ENCODE assay signal across 27 mouse cellular contexts in genomic region chr12:21481644-21482043, GRCm38 (mm10).
A peak's percentile ranks its signal among the peaks of the same experiment; 100 is the strongest.
DNase-seq lines count a peak whose midpoint lies in the region; ATAC-seq and TF ChIP-seq lines count a peak whose summit lies in the region.
"Had no signal": no experiment of that assay in that cellular context is flagged by ENCODE, and none has a peak within 500 bp of the region (broad histone marks: within the 10 kb centered on the region; RNA-seq: fewer than 3 reads in every experiment).

No protein-coding gene starts in this region.

- H3K4me1 ChIP-seq in lung, postnatal 0 days (ENCODE audit: insufficient read depth, low read depth, low read length): no peaks in the 10 kb centered on the region
- H3K4me1 ChIP-seq in brown adipose tissue, adult 24 weeks (ENCODE audit: control insufficient read depth, insufficient read depth, insufficient read length, low read length): peaks cover 18% of the 10 kb centered on the region; the same call in 1 of the 2 replicates
- H3K4me1 ChIP-seq: embryonic facial prominence, embryonic 10.5 days; embryonic facial prominence, embryonic 13.5 days; forebrain, embryonic 12.5 days; forebrain, embryonic 15.5 days; heart, embryonic 10.5 days; heart, embryonic 13.5 days; hindbrain, embryonic 12.5 days; hindbrain, embryonic 15.5 days had no signal

- ATAC-seq in lung, postnatal 0 days: no peak
- ATAC-seq: CD4-positive, CD25-positive, alpha-beta regulatory T cell, adult 4 months; forebrain, embryonic 15.5 days had no signal

- H3K27ac ChIP-seq in lung, postnatal 0 days (ENCODE audit: low read length): no peak overlapping the region
- H3K27ac ChIP-seq in brown adipose tissue, adult 24 weeks (replicated peaks; ENCODE audit: low read depth, low read length): peak overlapping the region; percentile 97
- H3K27ac ChIP-seq: embryonic facial prominence, embryonic 10.5 days; embryonic facial prominence, embryonic 13.5 days; forebrain, embryonic 12.5 days; forebrain, embryonic 15.5 days; heart, adult 2 months; heart, embryonic 10.5 days; heart, embryonic 13.5 days; hindbrain, embryonic 12.5 days; hindbrain, embryonic 15.5 days had no signal

- peak; percentile 49 for DNase-seq in adrenal gland, postnatal 10 days
- DNase-seq in adrenal gland, adult 18-20 months (ENCODE audit: low spot score in 2 of 2): no peak
- peak; percentile 37 for DNase-seq in lung, postnatal 25 days (ENCODE audit: low spot score)
- no peak for DNase-seq in lung, postnatal 0 days (ENCODE audit: low spot score)
- peak; percentile 37 for DNase-seq in adrenal gland, postnatal 14 days
- no peak for DNase-seq in urinary bladder, postnatal 14 days (ENCODE audit: low spot score)
- DNase-seq in thymus, postnatal 0 days (ENCODE audit: low spot score): no peak
- DNase-seq: cerebellum, adult 11-12 months; cerebellum, adult 8-10 months; cerebellum, postnatal 10 days; cerebellum, postnatal 36 days; embryo, embryonic 11 days; gastrocnemius, postnatal 10 days; gastrocnemius, postnatal 36 days; heart, adult 2 months; heart, postnatal 14 days had no signal

- TF ChIP-seq EP300 in lung, postnatal 0 days (IDR thresholded peaks at IDR 0.05): no peak

- H3K36me3 ChIP-seq in lung, postnatal 0 days (ENCODE audit: insufficient read depth, low read length): no peaks in the 10 kb centered on the region
- H3K36me3 ChIP-seq: embryonic facial prominence, embryonic 10.5 days; embryonic facial prominence, embryonic 13.5 days; forebrain, embryonic 12.5 days; forebrain, embryonic 15.5 days; heart, embryonic 10.5 days; heart, embryonic 13.5 days; hindbrain, embryonic 12.5 days; hindbrain, embryonic 15.5 days had no signal

- no peaks in the 10 kb centered on the region for H3K9me3 ChIP-seq in lung, postnatal 0 days (ENCODE audit: low read length)
- H3K9me3 ChIP-seq: embryonic facial prominence, embryonic 10.5 days; embryonic facial prominence, embryonic 13.5 days; forebrain, embryonic 12.5 days; forebrain, embryonic 15.5 days; heart, embryonic 10.5 days; heart, embryonic 13.5 days; hindbrain, embryonic 12.5 days; hindbrain, embryonic 15.5 days had no signal

- 84% methylated on average over 2 of the region's 2 CpGs for WGBS in lung, postnatal 0 days

- H3K4me2 ChIP-seq in lung, postnatal 0 days (replicated peaks; ENCODE audit: low read depth, low read length): no peak overlapping the region
- H3K4me2 ChIP-seq: embryonic facial prominence, embryonic 13.5 days; forebrain, embryonic 12.5 days; forebrain, embryonic 15.5 days; heart, embryonic 13.5 days; hindbrain, embryonic 12.5 days; hindbrain, embryonic 15.5 days had no signal

- H3K27me3 ChIP-seq in lung, postnatal 0 days (replicated peaks; ENCODE audit: insufficient read depth, low read length): no peaks in the 10 kb centered on the region
- H3K27me3 ChIP-seq: embryonic facial prominence, embryonic 13.5 days; forebrain, embryonic 12.5 days; forebrain, embryonic 15.5 days; heart, embryonic 13.5 days; hindbrain, embryonic 12.5 days; hindbrain, embryonic 15.5 days had no signal

- H3K9ac ChIP-seq in lung, postnatal 0 days (replicated peaks; ENCODE audit: low read depth): no peak overlapping the region
- H3K9ac ChIP-seq: embryonic facial prominence, embryonic 13.5 days; forebrain, embryonic 12.5 days; forebrain, embryonic 15.5 days; heart, embryonic 13.5 days; hindbrain, embryonic 12.5 days; hindbrain, embryonic 15.5 days had no signal

- no peak for TF ChIP-seq CTCF in lung, postnatal 0 days (IDR thresholded peaks at IDR 0.05)

- no peak overlapping the region for H3K4me3 ChIP-seq in lung, postnatal 0 days (ENCODE audit: low read depth, low read length)
- no peak overlapping the region for H3K4me3 ChIP-seq in brown adipose tissue, adult 24 weeks (ENCODE audit: insufficient read depth, low read depth, low read length)
- H3K4me3 ChIP-seq: embryonic facial prominence, embryonic 10.5 days; embryonic facial prominence, embryonic 13.5 days; erythroblast, embryonic 14.5 days; forebrain, embryonic 12.5 days; forebrain, embryonic 15.5 days; heart, adult 2 months; heart, embryonic 10.5 days; heart, embryonic 13.5 days; hindbrain, embryonic 12.5 days; hindbrain, embryonic 15.5 days had no signal

Comparison
In these comparisons a context has a peak if more than half of its experiments do, and no peak if none do; other contexts are left out.
1. DNase-seq: peak in adrenal gland, postnatal 10 days (single experiment), lung, postnatal 25 days (single experiment) and adrenal gland, postnatal 14 days (single experiment); none in adrenal gland, adult 18-20 months (0 of 2), lung, postnatal 0 days (single experiment), urinary bladder, postnatal 14 days (single experiment) and thymus, postnatal 0 days (single experiment).